Mouse (Mus musculus): ENCODE measurements around the gene Tmem98.

Tmem98 gene

GRCm38 (mm10) chr11:80790413-80790812, 19.6 kb upstream of the Tmem98 start:
- no peak for DNase-seq (ENCODE audit: low spot score in 2 of 2)

GRCm38 (mm10) chr11:80791677-80792432, 18.1 kb upstream of the Tmem98 start:
- DNase-seq (ENCODE audit: low spot score in 2 of 2): no peak

- DNase-seq (ENCODE audit: low spot score in 2 of 2): no peak
Observed at GRCm38 (mm10) chr11:80793386-80793785, 16.6 kb upstream of the Tmem98 start.

- DNase-seq (ENCODE audit: low spot score in 2 of 2): no peak
Observed at GRCm38 (mm10) chr11:80794290-80794689, 15.7 kb upstream of the Tmem98 start.

- DNase-seq (ENCODE audit: low spot score in 2 of 2): no peak
Observed at GRCm38 (mm10) chr11:80795431-80795830, 14.5 kb upstream of the Tmem98 start.

GRCm38 (mm10) chr11:80799979-80800378, 10.0 kb upstream of the Tmem98 start:
- DNase-seq (ENCODE audit: low spot score in 2 of 2): no peak

GRCm38 (mm10) chr11:80802706-80803105, 7.3 kb upstream of the Tmem98 start:
- no peak for DNase-seq (ENCODE audit: low spot score in 2 of 2)

- no peak for DNase-seq (ENCODE audit: low spot score in 2 of 2)
Observed at GRCm38 (mm10) chr11:80808551-80809070, 1.4 kb upstream of the Tmem98 start.

GRCm38 (mm10) chr11:80809666-80809992, 346 bp upstream of the Tmem98 start:
- DNase-seq (ENCODE audit: low spot score in 2 of 2): no peak

- no peak for DNase-seq (ENCODE audit: low spot score in 2 of 2)
Observed at GRCm38 (mm10) chr11:80811156-80811555, 1.2 kb downstream of the Tmem98 start.

GRCm38 (mm10) chr11:80815354-80815753, 5.4 kb downstream of the Tmem98 start:
- no peak for DNase-seq (ENCODE audit: low spot score in 2 of 2)

GRCm38 (mm10) chr11:80818060-80818697, 8.2 kb downstream of the Tmem98 start:
- peak; percentile 78 for DNase-seq (ENCODE audit: low spot score in 2 of 2)

GRCm38 (mm10) chr11:80820085-80820484, 10.1 kb downstream of the Tmem98 start:
- no peak for DNase-seq (ENCODE audit: low spot score in 2 of 2)

- peak; percentile 76 to 77 for DNase-seq (ENCODE audit: low spot score in 2 of 2)
Observed at GRCm38 (mm10) chr11:80821296-80821695, 11.3 kb downstream of the Tmem98 start.

- DNase-seq (ENCODE audit: low spot score in 2 of 2): no peak
Observed at GRCm38 (mm10) chr11:80821794-80822193, 11.8 kb downstream of the Tmem98 start.

- DNase-seq (ENCODE audit: low spot score in 2 of 2): no peak
Observed at GRCm38 (mm10) chr11:80835395-80835794, 25.4 kb downstream of the Tmem98 start.

GRCm38 (mm10) chr11:80835841-80836240, 25.9 kb downstream of the Tmem98 start:
- DNase-seq (ENCODE audit: low spot score in 2 of 2): no peak

GRCm38 (mm10) chr11:80838724-80839123, 28.7 kb downstream of the Tmem98 start:
- no peak for DNase-seq (ENCODE audit: low spot score in 2 of 2)

- no peak for DNase-seq (ENCODE audit: low spot score in 2 of 2)
Observed at GRCm38 (mm10) chr11:80843435-80843834, 33.5 kb downstream of the Tmem98 start.

GRCm38 (mm10) chr11:80845486-80845885, 35.5 kb downstream of the Tmem98 start:
- no peak for DNase-seq (ENCODE audit: low spot score in 2 of 2)

GRCm38 (mm10) chr11:80846115-80846514, 36.1 kb downstream of the Tmem98 start:
- DNase-seq (ENCODE audit: low spot score in 2 of 2): no peak

GRCm38 (mm10) chr11:80848131-80848530, 38.2 kb downstream of the Tmem98 start:
- no peak for DNase-seq (ENCODE audit: low spot score in 2 of 2)

GRCm38 (mm10) chr11:80851859-80852258, 41.9 kb downstream of the Tmem98 start:
- no peak for DNase-seq (ENCODE audit: low spot score in 2 of 2)
